Mouse (Mus musculus) limb, embryonic 15.5 days (tissue): Measurements from ENCODE around the gene Cd47. TPM values are rescaled to one million over a fixed set of nuclear protein-coding genes. Genes with fewer than 3 reads are reported as not detected.

Source experiments
- ATAC-seq: fragments of 200-750 bp; cut with Nextera tagmentation; 2 replicates; pipeline ENCODE4 v1.8.0; 2017; ENCODE audit warnings: low read depth, moderate TSS enrichment; ENCODE audit not compliant: insufficient number of reproducible peaks, low FRiP score, low TSS enrichment
- H3K27ac ChIP-seq: fragments of 300-500 bp; sonication (generic); 2 replicates; pipeline ENCODE4 v1.5.1; 2015; ENCODE audit warnings: moderate library complexity, mild to moderate bottlenecking, inconsistent platforms
- H3K27me3 ChIP-seq: fragments of 300-500 bp; sonication (generic); 2 replicates; pipeline ENCODE4 v1.6.1; 2015; ENCODE audit warnings: inconsistent platforms
- H3K36me3 ChIP-seq: fragments of 300-500 bp; sonication (generic); 2 replicates; pipeline ENCODE4 v1.6.1; 2015; ENCODE audit warnings: inconsistent platforms
- H3K4me1 ChIP-seq: fragments of 300-500 bp; sonication (generic); 2 replicates; pipeline ENCODE4 v1.6.1; 2015; ENCODE audit warnings: inconsistent platforms
- H3K4me2 ChIP-seq: fragments of 300-500 bp; sonication (generic); 2 replicates; pipeline ENCODE4 v1.6.1; 2015; ENCODE audit warnings: mild to moderate bottlenecking, inconsistent platforms
- H3K4me3 ChIP-seq: fragments of 300-500 bp; sonication (generic); 2 replicates; pipeline ENCODE4 v1.5.1; 2015; ENCODE audit warnings: mild to moderate bottlenecking, inconsistent platforms
- H3K9ac ChIP-seq: fragments of 300-500 bp; sonication (generic); 2 replicates; pipeline ENCODE4 v1.6.1; 2015; ENCODE audit warnings: inconsistent platforms
- H3K9me3 ChIP-seq: fragments of 300-500 bp; sonication (generic); 2 replicates; pipeline ENCODE4 v1.6.1; 2016; ENCODE audit warnings: inconsistent platforms
- WGBS: fragments of 180-500 bp; shearing (Covaris S2); methylation state at CpG from one replicate; pipeline ENCODE4 v1.1.7; 2015; 5-methylcytosine and 5-hydroxymethylcytosine counted together
- polyA plus RNA-seq: library from polyadenylated mRNA; unstranded; fragments of >200 nt; fragmentation: Nextera tagmentation; extraction: Ambion mirVana; gene quantifications from 2 replicates; pipeline ENCODE4 v1.2.1, GENCODE M21; 2015

Cd47 gene
- polyA plus RNA-seq, 1 experiment from 2014 or later = 103 TPM

- WGBS = 80% methylated on average over 1 of the region's 1 CpGs
- H3K4me2 ChIP-seq = no peak overlapping the region
- ATAC-seq = no peak
Measured at GRCm38 (mm10) chr16:49773068-49773467, 27.3 kb upstream of the Cd47 start.

GRCm38 (mm10) chr16:49774059-49775001 is 26.0 kb upstream of the Cd47 start:
- Histone ChIP-seq H3K9ac (no peak overlapping the region), H3K4me3 (no peak overlapping the region), H3K4me1 (no peaks in the 10 kb centered on the region), H3K9me3 (no peaks in the 10 kb centered on the region), H3K27me3 (no peaks in the 10 kb centered on the region), H3K27ac (no peak overlapping the region), H3K36me3 (no peaks in the 10 kb centered on the region), H3K4me2 (no peak overlapping the region)
- no peak for ATAC-seq
- 72% methylated on average over 18 of the region's 18 CpGs for WGBS

More at GRCm38 (mm10) chr16:49773068-49773467, 27.3 kb upstream of the Cd47 start:
- no peaks in the 10 kb centered on the region for H3K9me3 ChIP-seq
- no peaks in the 10 kb centered on the region for H3K27me3 ChIP-seq
- H3K4me1 ChIP-seq = no peaks in the 10 kb centered on the region
- H3K9ac ChIP-seq = no peak overlapping the region
- H3K27ac ChIP-seq = no peak overlapping the region
- H3K36me3 ChIP-seq = no peaks in the 10 kb centered on the region
- no peak overlapping the region for H3K4me3 ChIP-seq

GRCm38 (mm10) chr16:49775002-49775966 is 25.0 kb upstream of the Cd47 start:
- 75% methylated on average over 22 of the region's 22 CpGs for WGBS
- no peaks in the 10 kb centered on the region for H3K27me3 ChIP-seq
- H3K4me2 ChIP-seq = no peak overlapping the region
- H3K4me3 ChIP-seq = no peak overlapping the region
- ATAC-seq = no peak
- H3K9ac ChIP-seq = no peak overlapping the region
- H3K36me3 ChIP-seq = no peaks in the 10 kb centered on the region
- H3K4me1 ChIP-seq = no peaks in the 10 kb centered on the region
- H3K27ac ChIP-seq = no peak overlapping the region
- no peaks in the 10 kb centered on the region for H3K9me3 ChIP-seq

GRCm38 (mm10) chr16:49776981-49777380 is 23.4 kb upstream of the Cd47 start:
- Histone ChIP-seq H3K4me2 (no peak overlapping the region), H3K4me3 (no peak overlapping the region), H3K27me3 (no peaks in the 10 kb centered on the region), H3K36me3 (no peaks in the 10 kb centered on the region), H3K9ac (no peak overlapping the region), H3K27ac (no peak overlapping the region), H3K9me3 (no peaks in the 10 kb centered on the region), H3K4me1 (no peaks in the 10 kb centered on the region)
- ATAC-seq = no peak
- 65% methylated on average over 7 of the region's 7 CpGs for WGBS

GRCm38 (mm10) chr16:49781556-49782156 is 18.7 kb upstream of the Cd47 start:
- H3K4me1 ChIP-seq = no peaks in the 10 kb centered on the region
- 77% methylated on average over 5 of the region's 5 CpGs for WGBS
- no peak overlapping the region for H3K4me2 ChIP-seq
- no peak overlapping the region for H3K4me3 ChIP-seq
- no peak overlapping the region for H3K9ac ChIP-seq
- H3K27me3 ChIP-seq = no peaks in the 10 kb centered on the region
- H3K27ac ChIP-seq = no peak overlapping the region
- no peak for ATAC-seq
- H3K36me3 ChIP-seq = no peaks in the 10 kb centered on the region
- H3K9me3 ChIP-seq = no peaks in the 10 kb centered on the region

GRCm38 (mm10) chr16:49783369-49783768 is 17.0 kb upstream of the Cd47 start:
- Histone ChIP-seq H3K9ac (no peak overlapping the region), H3K4me1 (no peaks in the 10 kb centered on the region), H3K4me3 (no peak overlapping the region), H3K27ac (no peak overlapping the region), H3K27me3 (no peaks in the 10 kb centered on the region), H3K4me2 (no peak overlapping the region), H3K9me3 (no peaks in the 10 kb centered on the region), H3K36me3 (no peaks in the 10 kb centered on the region)
- no peak for ATAC-seq

GRCm38 (mm10) chr16:49786116-49786515 is 14.2 kb upstream of the Cd47 start:
- Histone ChIP-seq H3K4me1 (no peaks in the 10 kb centered on the region), H3K27me3 (no peaks in the 10 kb centered on the region), H3K27ac (no peak overlapping the region), H3K4me2 (no peak overlapping the region), H3K9me3 (no peaks in the 10 kb centered on the region), H3K4me3 (no peak overlapping the region), H3K36me3 (no peaks in the 10 kb centered on the region), H3K9ac (no peak overlapping the region)
- no peak for ATAC-seq
- 81% methylated on average over 6 of the region's 6 CpGs for WGBS

GRCm38 (mm10) chr16:49787714-49788113 is 12.6 kb upstream of the Cd47 start:
- Histone ChIP-seq H3K27ac (no peak overlapping the region), H3K36me3 (no peaks in the 10 kb centered on the region), H3K4me3 (no peak overlapping the region), H3K4me2 (no peak overlapping the region), H3K27me3 (no peaks in the 10 kb centered on the region), H3K9ac (no peak overlapping the region), H3K9me3 (no peaks in the 10 kb centered on the region), H3K4me1 (no peaks in the 10 kb centered on the region)
- no peak for ATAC-seq
- 89% methylated on average over 5 of the region's 5 CpGs for WGBS

GRCm38 (mm10) chr16:49790575-49791465 is 9.5 kb upstream of the Cd47 start:
- H3K4me3 ChIP-seq = no peak overlapping the region
- H3K9me3 ChIP-seq = no peaks in the 10 kb centered on the region
- no peak overlapping the region for H3K4me2 ChIP-seq
- no peaks in the 10 kb centered on the region for H3K4me1 ChIP-seq
- no peak for ATAC-seq
- WGBS = 86% methylated on average over 9 of the region's 9 CpGs
- H3K9ac ChIP-seq = no peak overlapping the region
- H3K27ac ChIP-seq = no peak overlapping the region
- H3K27me3 ChIP-seq = no peaks in the 10 kb centered on the region
- H3K36me3 ChIP-seq = no peaks in the 10 kb centered on the region

GRCm38 (mm10) chr16:49792446-49792878 is 7.9 kb upstream of the Cd47 start:
- Histone ChIP-seq H3K36me3 (no peaks in the 10 kb centered on the region), H3K27ac (no peak overlapping the region), H3K4me2 (0 out of 2 replicates have a peak overlapping the region, but pooled peaks have one; percentile 2), H3K9me3 (no peaks in the 10 kb centered on the region), H3K27me3 (no peaks in the 10 kb centered on the region), H3K4me3 (no peak overlapping the region), H3K4me1 (no peaks in the 10 kb centered on the region), H3K9ac (no peak overlapping the region)
- WGBS = 43% methylated on average over 9 of the region's 9 CpGs
- no peak for ATAC-seq

GRCm38 (mm10) chr16:49793596-49793995 is 6.7 kb upstream of the Cd47 start:
- H3K9me3 ChIP-seq = no peaks in the 10 kb centered on the region
- 92% methylated on average over 9 of the region's 9 CpGs for WGBS
- no peak overlapping the region for H3K4me2 ChIP-seq
- no peak overlapping the region for H3K9ac ChIP-seq
- H3K27me3 ChIP-seq = no peaks in the 10 kb centered on the region
- H3K4me1 ChIP-seq = no peaks in the 10 kb centered on the region
- H3K27ac ChIP-seq = no peak overlapping the region
- ATAC-seq = no peak
- no peak overlapping the region for H3K4me3 ChIP-seq
- no peaks in the 10 kb centered on the region for H3K36me3 ChIP-seq
